Mouse (Mus musculus) neural tube, embryonic 12.5 days (tissue): Measurements from ENCODE around the gene Pramef12. TPM values are rescaled to one million over a fixed set of nuclear protein-coding genes. Genes with fewer than 3 reads are reported as not detected.

Source experiments
- ATAC-seq: fragments of 200-750 bp; cut with Nextera tagmentation; 2 replicates; pipeline ENCODE4 v1.8.0; 2017; ENCODE audit warnings: low read depth, mild to moderate bottlenecking, moderate TSS enrichment, moderate library complexity; ENCODE audit not compliant: low FRiP score
- H3K27ac ChIP-seq: fragments of 300-500 bp; sonication (generic); 2 replicates; pipeline ENCODE4 v1.5.1; 2016
- H3K27me3 ChIP-seq: fragments of 300-500 bp; sonication (generic); replicated peaks from 2 replicates; pipeline ENCODE4 v1.6.1; 2016; ENCODE audit warnings: mild to moderate bottlenecking
- H3K36me3 ChIP-seq: fragments of 300-500 bp; sonication (generic); 2 replicates; pipeline ENCODE4 v1.6.1; 2016; ENCODE audit warnings: mild to moderate bottlenecking
- H3K4me1 ChIP-seq: fragments of 300-500 bp; sonication (generic); 2 replicates; pipeline ENCODE4 v1.6.1; 2016
- H3K4me2 ChIP-seq: fragments of 300-500 bp; sonication (generic); replicated peaks from 2 replicates; pipeline ENCODE4 v1.6.1; 2016; ENCODE audit warnings: mild to moderate bottlenecking
- H3K4me3 ChIP-seq: fragments of 300-500 bp; sonication (generic); 2 replicates; pipeline ENCODE4 v1.5.1; 2016
- H3K9ac ChIP-seq: fragments of 300-500 bp; sonication (generic); 2 replicates; pipeline ENCODE4 v1.6.1; 2016; ENCODE audit warnings: mild to moderate bottlenecking
- H3K9me3 ChIP-seq: fragments of 300-500 bp; sonication (generic); 2 replicates; pipeline ENCODE4 v1.6.1; 2016; ENCODE audit warnings: mild to moderate bottlenecking
- WGBS: fragments of 180-500 bp; shearing (Covaris S2); methylation state at CpG from one replicate; pipeline ENCODE4 v1.1.7; 2016; 5-methylcytosine and 5-hydroxymethylcytosine counted together
- polyA plus RNA-seq: library from polyadenylated mRNA; unstranded; fragments of >200 nt; fragmentation: Nextera tagmentation; extraction: Ambion mirVana; gene quantifications from 2 replicates; pipeline ENCODE4 v1.2.1, GENCODE M21; 2016

The Pramef12 gene
- 0.08 TPM in 1 of 2 replicates, not detected in the other for polyA plus RNA-seq

GRCm38 (mm10) chr4:144408290-144408689 is at the start of gene Pramef12:
TSS of gene Pramef12 (minus strand) at chr4:144408464.
- Histone ChIP-seq H3K27ac (no peak within 1 kb of the TSS), H3K4me2 (no peak within 1 kb of the TSS), H3K4me1 (no peaks in the 10 kb centered on the region), H3K9ac (no peak within 1 kb of the TSS), H3K4me3 (no peak within 1 kb of the TSS), H3K36me3 (no peaks in the 10 kb centered on the region), H3K27me3 (no peaks in the 10 kb centered on the region), H3K9me3 (peaks cover 8% of the 10 kb centered on the region; the same call in 1 of the 2 replicates)
- no peak for ATAC-seq
- WGBS: 81% methylated on average over 9 of the region's 9 CpGs

- Histone ChIP-seq H3K27me3 (no peaks in the 10 kb centered on the region), H3K4me3 (no peak within 1 kb of the TSS), H3K4me2 (no peak within 1 kb of the TSS), H3K27ac (no peak within 1 kb of the TSS), H3K9me3 (peaks cover 10% of the 10 kb centered on the region; the same call in 1 of the 2 replicates), H3K9ac (no peak within 1 kb of the TSS), H3K36me3 (no peaks in the 10 kb centered on the region), H3K4me1 (no peaks in the 10 kb centered on the region)
- ATAC-seq: no peak
- 76% methylated on average over 2 of the region's 2 CpGs for WGBS
Observed at GRCm38 (mm10) chr4:144453217-144453616, 45.0 kb upstream of the Pramef12 start, which contains the start of gene Gm9944. TSS of gene Gm9944 (minus strand) at chr4:144453317.

GRCm38 (mm10) chr4:144448546-144448945 is 40.3 kb upstream of the Pramef12 start:
- H3K27me3 ChIP-seq: no peaks in the 10 kb centered on the region
- 80% methylated on average over 2 of the region's 2 CpGs for WGBS
- H3K9me3 ChIP-seq: no peaks in the 10 kb centered on the region
- no peak overlapping the region for H3K4me3 ChIP-seq
- no peaks in the 10 kb centered on the region for H3K36me3 ChIP-seq
- ATAC-seq: no peak
- no peaks in the 10 kb centered on the region for H3K4me1 ChIP-seq
- no peak overlapping the region for H3K27ac ChIP-seq
- H3K4me2 ChIP-seq: no peak overlapping the region
- H3K9ac ChIP-seq: no peak overlapping the region

DNA sequence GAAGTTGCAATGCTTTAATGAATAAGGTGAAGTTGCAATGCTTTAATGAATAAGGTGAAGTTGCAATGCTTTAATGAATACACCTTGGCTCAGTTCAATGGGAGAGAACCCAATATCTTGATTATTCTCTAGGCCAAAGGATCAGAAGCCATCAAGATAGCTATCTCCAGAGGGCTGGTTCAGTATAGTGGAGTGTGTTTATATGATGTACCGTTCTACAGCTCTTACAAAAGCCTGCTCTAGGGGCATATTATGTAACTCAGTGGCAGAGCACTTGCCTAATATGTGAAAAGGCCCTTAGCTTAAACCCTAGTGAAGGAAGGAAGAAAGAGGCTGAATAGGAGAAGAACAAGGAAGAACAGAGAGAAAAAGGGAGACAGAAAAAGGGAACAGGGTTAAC is 33.3 kb upstream of the Pramef12 start:
- WGBS: 97% methylated on average over 1 of the region's 1 CpGs
- no peaks in the 10 kb centered on the region for H3K36me3 ChIP-seq
- H3K9ac ChIP-seq: no peak overlapping the region
- no peak overlapping the region for H3K4me2 ChIP-seq
- 0 out of 2 replicates have a peak, but pooled peaks cover 4% of the 10 kb centered on the region for H3K9me3 ChIP-seq
- H3K27me3 ChIP-seq: no peaks in the 10 kb centered on the region
- no peak overlapping the region for H3K27ac ChIP-seq
- H3K4me3 ChIP-seq: no peak overlapping the region
- H3K4me1 ChIP-seq: no peaks in the 10 kb centered on the region
- no peak for ATAC-seq

- H3K4me3 ChIP-seq: no peak overlapping the region
- no peak for ATAC-seq
- 95% methylated on average over 4 of the region's 4 CpGs for WGBS
- no peaks in the 10 kb centered on the region for H3K36me3 ChIP-seq
- no peaks in the 10 kb centered on the region for H3K27me3 ChIP-seq
- no peaks in the 10 kb centered on the region for H3K4me1 ChIP-seq
- H3K9ac ChIP-seq: no peak overlapping the region
- 0 out of 2 replicates have a peak, but pooled peaks cover 4% of the 10 kb centered on the region for H3K9me3 ChIP-seq
- no peak overlapping the region for H3K4me2 ChIP-seq
- H3K27ac ChIP-seq: no peak overlapping the region
Observed at GRCm38 (mm10) chr4:144441095-144441494, 32.8 kb upstream of the Pramef12 start.

DNA sequence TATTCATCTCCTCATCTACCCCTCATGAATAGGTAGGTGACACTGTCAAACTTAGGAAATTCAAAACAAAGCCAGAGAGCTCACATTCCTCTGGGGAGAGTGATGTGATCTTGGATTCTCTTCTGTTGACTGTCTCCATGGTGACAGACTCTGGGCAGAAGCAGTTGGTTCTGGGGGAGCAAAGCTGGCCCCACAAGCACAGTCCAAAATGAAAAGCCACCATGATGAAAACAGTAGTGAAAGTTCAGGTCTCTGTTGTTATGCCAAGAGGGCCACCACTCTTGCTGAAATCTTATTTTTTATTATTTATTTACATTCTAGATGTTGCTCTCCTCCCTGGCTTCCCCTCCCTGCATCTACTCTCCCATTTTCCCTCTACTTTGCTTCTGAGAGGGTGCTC is 30.4 kb upstream of the Pramef12 start, which contains the start of gene 1700012P22Rik:
TSS of gene 1700012P22Rik (minus strand) at position 101 of the 400 bp plus-strand sequence.
- no peaks in the 10 kb centered on the region for H3K4me1 ChIP-seq
- no peaks in the 10 kb centered on the region for H3K36me3 ChIP-seq
- H3K4me3 ChIP-seq: no peak within 1 kb of the TSS
- no peak for ATAC-seq
- H3K9me3 ChIP-seq: 0 out of 2 replicates have a peak, but pooled peaks cover 4% of the 10 kb centered on the region
- H3K27me3 ChIP-seq: no peaks in the 10 kb centered on the region
- H3K9ac ChIP-seq: no peak within 1 kb of the TSS
- H3K4me2 ChIP-seq: no peak within 1 kb of the TSS
- H3K27ac ChIP-seq: no peak within 1 kb of the TSS

DNA sequence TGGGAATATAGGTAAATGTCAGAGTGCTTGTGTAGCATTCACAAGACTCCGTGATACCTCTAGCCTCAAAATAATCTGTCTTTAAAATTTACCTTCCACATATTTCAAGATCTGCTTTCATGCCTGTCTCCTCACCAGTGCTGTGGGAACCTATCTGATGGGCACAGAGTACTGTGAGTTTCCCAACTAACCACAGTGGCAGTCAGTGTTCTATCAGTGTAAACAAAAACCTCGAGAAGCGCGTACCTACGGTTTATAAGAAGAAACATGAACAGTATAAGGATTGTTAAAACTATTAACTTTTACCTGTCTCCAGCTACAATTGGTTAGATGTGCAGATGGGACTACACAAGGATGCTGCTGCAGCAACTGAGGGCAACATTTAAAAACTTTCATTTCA is 25.0 kb upstream of the Pramef12 start:
- H3K4me2 ChIP-seq: no peak overlapping the region
- WGBS: 92% methylated on average over 5 of the region's 5 CpGs
- no peak for ATAC-seq
- H3K4me3 ChIP-seq: no peak overlapping the region
- no peaks in the 10 kb centered on the region for H3K36me3 ChIP-seq
- H3K27ac ChIP-seq: no peak overlapping the region
- no peak overlapping the region for H3K9ac ChIP-seq
- H3K4me1 ChIP-seq: no peaks in the 10 kb centered on the region
- no peaks in the 10 kb centered on the region for H3K27me3 ChIP-seq
- H3K9me3 ChIP-seq: no peaks in the 10 kb centered on the region

DNA sequence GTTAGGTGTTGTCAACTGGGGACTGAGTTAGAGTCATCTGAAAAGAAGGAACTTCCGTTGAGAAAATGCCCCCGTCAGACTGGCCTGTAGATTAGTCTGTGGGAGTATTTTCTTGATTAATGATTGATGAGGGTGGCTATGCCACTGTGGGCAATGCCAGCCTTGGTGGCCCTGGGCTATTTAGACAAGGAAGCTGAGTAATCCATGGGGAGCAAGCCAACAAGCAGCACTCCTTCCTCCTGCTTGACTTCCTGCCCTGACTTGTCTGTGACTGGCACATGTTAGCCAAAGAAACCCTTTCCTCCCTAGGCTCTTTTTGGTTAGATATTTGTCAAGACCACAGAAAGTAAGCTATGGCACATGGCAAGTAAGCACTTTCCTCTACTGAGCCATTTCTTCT is 22.5 kb upstream of the Pramef12 start:
- ATAC-seq: no peak
- no peak overlapping the region for H3K4me2 ChIP-seq
- 87% methylated on average over 2 of the region's 2 CpGs for WGBS
- H3K27me3 ChIP-seq: no peaks in the 10 kb centered on the region
- H3K27ac ChIP-seq: no peak overlapping the region
- no peaks in the 10 kb centered on the region for H3K4me1 ChIP-seq
- no peaks in the 10 kb centered on the region for H3K36me3 ChIP-seq
- H3K4me3 ChIP-seq: no peak overlapping the region
- no peaks in the 10 kb centered on the region for H3K9me3 ChIP-seq
- H3K9ac ChIP-seq: no peak overlapping the region

GRCm38 (mm10) chr4:144428868-144429267 is 20.6 kb upstream of the Pramef12 start:
- WGBS: 22% methylated on average over 3 of the region's 3 CpGs
- Histone ChIP-seq H3K9me3 (no peaks in the 10 kb centered on the region), H3K9ac (no peak overlapping the region)

DNA sequence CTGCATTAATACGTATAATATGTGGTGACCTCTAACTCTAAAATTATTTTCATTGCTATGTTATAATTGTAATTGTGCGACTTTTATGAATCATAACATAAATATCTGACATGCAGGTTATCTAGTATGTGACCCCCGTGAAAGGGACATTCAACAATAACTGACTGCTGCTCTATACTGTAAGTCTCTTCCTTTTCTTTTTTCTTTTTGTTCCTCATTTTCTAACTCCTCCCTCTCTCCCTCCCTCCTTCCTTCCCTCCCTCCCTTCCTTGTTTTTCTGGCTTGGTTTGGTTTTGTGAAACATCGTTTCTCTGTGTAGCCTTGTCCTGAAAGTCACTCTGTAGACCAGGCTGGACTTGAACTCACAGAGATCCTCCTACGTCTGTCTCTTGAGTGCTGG is 16.3 kb upstream of the Pramef12 start:
- WGBS: 79% methylated on average over 5 of the region's 5 CpGs
- H3K36me3 ChIP-seq: no peaks in the 10 kb centered on the region
- H3K9me3 ChIP-seq: 0 out of 2 replicates have a peak, but pooled peaks cover 2% of the 10 kb centered on the region
- no peak overlapping the region for H3K4me3 ChIP-seq
- H3K4me1 ChIP-seq: no peaks in the 10 kb centered on the region
- no peak for ATAC-seq
- no peak overlapping the region for H3K4me2 ChIP-seq
- no peak overlapping the region for H3K9ac ChIP-seq
- H3K27me3 ChIP-seq: no peaks in the 10 kb centered on the region
- H3K27ac ChIP-seq: no peak overlapping the region

More at GRCm38 (mm10) chr4:144428868-144429267, 20.6 kb upstream of the Pramef12 start:
- H3K4me2 ChIP-seq: no peak overlapping the region
- no peak for ATAC-seq
- no peak overlapping the region for H3K27ac ChIP-seq
- H3K4me3 ChIP-seq: no peak overlapping the region
- H3K27me3 ChIP-seq: no peaks in the 10 kb centered on the region
- H3K36me3 ChIP-seq: no peaks in the 10 kb centered on the region
- H3K4me1 ChIP-seq: no peaks in the 10 kb centered on the region

GRCm38 (mm10) chr4:144420644-144421043 is 12.4 kb upstream of the Pramef12 start:
- H3K9ac ChIP-seq: no peak overlapping the region
- no peak for ATAC-seq
- no peaks in the 10 kb centered on the region for H3K36me3 ChIP-seq
- H3K9me3 ChIP-seq: peaks cover 6% of the 10 kb centered on the region; the same call in 1 of the 2 replicates
- H3K4me3 ChIP-seq: no peak overlapping the region
- H3K27me3 ChIP-seq: no peaks in the 10 kb centered on the region
- H3K4me1 ChIP-seq: no peaks in the 10 kb centered on the region
- no peak overlapping the region for H3K4me2 ChIP-seq
- no peak overlapping the region for H3K27ac ChIP-seq

- ATAC-seq: no peak
- no peaks in the 10 kb centered on the region for H3K27me3 ChIP-seq
- no peaks in the 10 kb centered on the region for H3K36me3 ChIP-seq
- 53% methylated on average over 3 of the region's 3 CpGs for WGBS
- H3K4me3 ChIP-seq: no peak overlapping the region
- no peak overlapping the region for H3K9ac ChIP-seq
- H3K4me1 ChIP-seq: no peaks in the 10 kb centered on the region
- no peak overlapping the region for H3K27ac ChIP-seq
- H3K4me2 ChIP-seq: no peak overlapping the region
- peaks cover 6% of the 10 kb centered on the region; the same call in 1 of the 2 replicates for H3K9me3 ChIP-seq
Observed at GRCm38 (mm10) chr4:144406261-144406660, 2.0 kb downstream of the Pramef12 start.

GRCm38 (mm10) chr4:144404456-144405086 is 3.7 kb downstream of the Pramef12 start:
- ATAC-seq: 0 out of 2 replicates have a peak, but pooled peaks have one; percentile 37
- 10% methylated on average over 17 of the region's 17 CpGs for WGBS

More at GRCm38 (mm10) chr4:144404456-144405086, 3.7 kb downstream of the Pramef12 start:
- peaks cover 5% of the 10 kb centered on the region; the same call in 1 of the 2 replicates for H3K9me3 ChIP-seq
- peak overlapping the region; percentile 51 for H3K4me2 ChIP-seq
- H3K36me3 ChIP-seq: no peaks in the 10 kb centered on the region
- H3K9ac ChIP-seq: no peak overlapping the region
- no peaks in the 10 kb centered on the region for H3K27me3 ChIP-seq
- no peaks in the 10 kb centered on the region for H3K4me1 ChIP-seq
- no peak overlapping the region for H3K27ac ChIP-seq
- 0 out of 2 replicates have a peak overlapping the region, but pooled peaks have one; percentile 7 for H3K4me3 ChIP-seq
